Mouse (Mus musculus) brain, embryonic 14.5 days (tissue): ENCODE results near the gene Sorl1.

Experiments
- CTCF ChIP-seq: fragments of 200-500 bp; IDR thresholded peaks from 2 replicates; pipeline ENCODE4 v1.5.1; 2012; ENCODE audit warnings: inconsistent platforms, mild to moderate bottlenecking, moderate library complexity, borderline replicate concordance; ENCODE audit not compliant: insufficient read depth, insufficient read length; ENCODE audit errors: extremely low read depth
- POLR2A ChIP-seq: fragments of 200-500 bp; IDR thresholded peaks from 2 replicates; pipeline ENCODE4 v1.6.1; 2012; ENCODE audit warnings: mild to moderate bottlenecking, inconsistent platforms, borderline replicate concordance; ENCODE audit not compliant: poor library complexity, insufficient read depth, insufficient read length, severe bottlenecking; ENCODE audit errors: extremely low read depth

- no peak for TF ChIP-seq POLR2A
- no peak for TF ChIP-seq CTCF
Observed at GRCm38 (mm10) chr9:42130793-42131760, 7.0 kb upstream of the Sorl1 start.
